Mouse (Mus musculus) adrenal gland, postnatal 36 days (tissue): Measurements from ENCODE around the gene Spint2. TPM values are rescaled to one million over a fixed set of nuclear protein-coding genes. Genes with fewer than 3 reads are reported as not detected.

ENCODE experiments used
- total RNA-seq, 2 experiments: library from RNA; stranded (reverse); gene quantifications; 2 replicates each; pipeline ENCODE4 v1.2.3; 2021

Gene Spint2
- total RNA-seq, 2 experiments from 2014 or later: 28.7 to 48.2 TPM

Other genes with a start within 250 kb of the Spint2 start
- gene Ryr1, start 156.7 kb downstream of the Spint2 start, total RNA-seq: under 1 TPM; 0.20 to 0.23 TPM
- 1 to 10 TPM; 1.2 to 1.6 TPM for gene Rasgrp4, start 147.1 kb downstream of the Spint2 start, total RNA-seq
- gene Fam98c, start 125.7 kb downstream of the Spint2 start, total RNA-seq: 10 to 100 TPM; 10.6 to 12.8 TPM
- gene Ggn, start 111.7 kb downstream of the Spint2 start, total RNA-seq: 1 to 10 TPM; 1.2 to 2.3 TPM
- 1 to 10 TPM; 5.5 to 6.1 TPM for gene Spred3, start 111.5 kb downstream of the Spint2 start, total RNA-seq
- 100 to 1,000 TPM; 188 to 194 TPM for gene Psmd8, start 101.2 kb downstream of the Spint2 start, total RNA-seq
- under 1 TPM; 0.23 to 0.69 TPM for gene Catsperg1, start 67.9 kb downstream of the Spint2 start, total RNA-seq
- gene Kcnk6, start 49.4 kb downstream of the Spint2 start, total RNA-seq: 1 to 10 TPM; 1.6 to 2.6 TPM
- gene Yif1b, start 43.6 kb downstream of the Spint2 start, total RNA-seq: 10 to 100 TPM; 46.9 to 49.2 TPM
- gene 2200002D01Rik, start 33.4 kb downstream of the Spint2 start, total RNA-seq: 1 to 10 TPM; 2.7 to 3.3 TPM
- gene Ppp1r14a, start 7.4 kb upstream of the Spint2 start, total RNA-seq: 1 to 10 TPM; 3.6 to 4.9 TPM
- 1 to 10 TPM; 2.7 to 3.0 TPM for gene Dpf1, start 22.0 kb upstream of the Spint2 start, total RNA-seq
- gene Sipa1l3, start 236.7 kb upstream of the Spint2 start, total RNA-seq: 10 to 100 TPM; 29.5 to 30.7 TPM